13 mouse cellular contexts compared by ENCODE assay signal in the genomic region with DNA sequence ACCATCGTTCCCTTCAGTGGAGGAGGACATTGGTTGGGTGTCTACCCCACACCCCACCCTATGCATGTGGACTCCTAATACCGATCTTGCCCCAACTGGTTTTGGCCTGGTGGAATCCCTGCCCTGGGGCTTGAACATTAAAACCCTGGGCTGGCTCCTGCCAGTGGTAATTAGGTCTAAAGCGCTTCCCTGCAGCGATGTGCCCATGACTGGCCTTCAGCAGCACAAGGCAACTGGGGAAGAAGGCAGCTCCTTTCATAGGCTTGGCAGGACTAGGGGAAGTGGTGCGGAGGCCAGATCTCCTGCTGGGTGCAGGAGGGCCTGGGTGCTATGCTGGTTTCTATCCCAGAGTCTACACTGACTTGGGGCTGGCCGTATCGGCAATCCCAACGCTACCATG.
"Had no signal": no experiment of that assay in that cellular context is flagged by ENCODE, and none has a peak within 500 bp of the region (broad histone marks: within the 10 kb centered on the region; RNA-seq: fewer than 3 reads in every experiment).

No protein-coding gene starts in this region.

- ATAC-seq: intestine, postnatal 0 days; liver, embryonic 12.5 days; midbrain, embryonic 15.5 days had no signal

- H3K27ac ChIP-seq: kidney, postnatal 0 days; liver, embryonic 12.5 days; midbrain, embryonic 15.5 days; neural tube, embryonic 12.5 days had no signal

- H3K9ac ChIP-seq: liver, embryonic 12.5 days; lung, embryonic 14.5 days; midbrain, embryonic 15.5 days; neural tube, embryonic 12.5 days had no signal

- DNase-seq: kidney, adult 9 months; kidney, postnatal 36 days; lung, embryonic 14.5 days; lung, postnatal 10 days; lung, postnatal 4 days; thymus, adult 2 months; thymus, postnatal 36 days had no signal

- H3K4me2 ChIP-seq: liver, embryonic 12.5 days; lung, embryonic 14.5 days; midbrain, embryonic 11.5 days; midbrain, embryonic 15.5 days; neural tube, embryonic 12.5 days had no signal

- H3K36me3 ChIP-seq: liver, embryonic 12.5 days; midbrain, embryonic 15.5 days; neural tube, embryonic 12.5 days had no signal

- H3K27me3 ChIP-seq: midbrain, embryonic 15.5 days; neural tube, embryonic 12.5 days had no signal

- H3K4me1 ChIP-seq: liver, embryonic 12.5 days; midbrain, embryonic 15.5 days; neural tube, embryonic 12.5 days had no signal

- H3K9me3 ChIP-seq: liver, embryonic 12.5 days; midbrain, embryonic 15.5 days; neural tube, embryonic 12.5 days had no signal

- H3K4me3 ChIP-seq: liver, embryonic 12.5 days; midbrain, embryonic 15.5 days; neural tube, embryonic 12.5 days had no signal
